Comparison of ENCODE assay signal across 23 mouse cellular contexts in the genomic region with DNA sequence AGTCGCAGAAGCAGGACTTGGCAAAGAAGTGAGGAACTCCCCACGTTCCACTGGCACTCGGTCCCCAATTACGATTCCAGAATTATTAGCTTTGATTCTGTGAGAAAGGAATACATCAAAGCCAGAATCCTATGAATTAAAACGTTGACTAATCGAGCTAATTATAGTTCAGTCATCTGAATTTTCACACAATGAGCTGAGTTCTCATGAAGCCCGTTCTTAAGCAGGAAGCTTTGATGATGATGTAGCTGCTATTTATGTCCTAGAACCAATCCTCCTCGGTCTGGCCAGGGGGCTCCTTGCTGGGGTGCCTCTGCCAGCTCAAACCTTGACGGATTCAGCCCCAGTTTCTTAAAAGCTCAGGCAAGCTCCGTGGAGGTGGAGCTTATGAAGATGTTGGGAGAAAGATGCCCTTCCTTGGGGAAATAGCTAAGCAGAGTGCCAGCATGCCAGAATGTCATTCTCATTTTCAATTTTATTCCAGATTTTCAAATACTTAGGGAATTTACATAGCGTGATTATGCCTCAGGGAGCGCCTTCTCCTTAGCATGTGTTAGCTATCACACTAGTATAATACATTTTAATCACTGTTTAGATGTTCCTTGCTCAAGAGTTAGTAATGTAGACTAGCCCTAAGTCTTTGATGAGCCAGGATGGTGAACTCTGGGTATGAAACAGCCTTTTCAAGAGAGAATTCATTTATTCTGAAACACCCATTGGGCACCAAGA.
DNase-seq lines count a peak whose midpoint lies in the region; ATAC-seq and TF ChIP-seq lines count a peak whose summit lies in the region.
"Had no signal": no experiment of that assay in that cellular context is flagged by ENCODE, and none has a peak within 500 bp of the region (broad histone marks: within the 10 kb centered on the region; RNA-seq: fewer than 3 reads in every experiment).

No protein-coding gene starts in this region.

- TF ChIP-seq CTCF in kidney, adult 2 months (conservative IDR thresholded peaks at IDR 0.05; ENCODE audit: insufficient read depth, insufficient read length, low read depth, low read length) = no peak

- H3K27ac ChIP-seq in forebrain, embryonic 16.5 days (ENCODE audit: low read length) = peak overlapping the region; percentile 81
- no peak overlapping the region for H3K27ac ChIP-seq in forebrain, embryonic 11.5 days (ENCODE audit: low read depth, low read length)
- H3K27ac ChIP-seq in heart, embryonic 15.5 days = no peak overlapping the region
- H3K27ac ChIP-seq in heart, embryonic 12.5 days (ENCODE audit: poor library complexity, severe bottlenecking) = no peak overlapping the region
- no peak overlapping the region for H3K27ac ChIP-seq in kidney, adult 2 months (ENCODE audit: insufficient read depth, low read depth, low read length)
- H3K27ac ChIP-seq: hindbrain, embryonic 14.5 days; liver, embryonic 13.5 days; midbrain, embryonic 12.5 days; neural tube, embryonic 12.5 days had no signal

- H3K4me3 ChIP-seq in forebrain, embryonic 16.5 days (replicated peaks; ENCODE audit: low read length) = 0 out of 2 replicates have a peak overlapping the region, but pooled peaks have one; percentile 3
- H3K4me3 ChIP-seq in forebrain, embryonic 11.5 days (ENCODE audit: low read depth, low read length) = no peak overlapping the region
- H3K4me3 ChIP-seq in heart, embryonic 15.5 days = no peak overlapping the region
- H3K4me3 ChIP-seq in heart, embryonic 12.5 days = no peak overlapping the region
- no peak overlapping the region for H3K4me3 ChIP-seq in kidney, adult 2 months (ENCODE audit: insufficient read depth, low read depth, low read length)
- H3K4me3 ChIP-seq: liver, embryonic 13.5 days; midbrain, embryonic 12.5 days; neural tube, embryonic 12.5 days had no signal

- WGBS in forebrain, embryonic 16.5 days = 23% methylated on average over 12 of the region's 12 CpGs
- 72% methylated on average over 12 of the region's 12 CpGs for WGBS in forebrain, embryonic 11.5 days
- 53% methylated on average over 12 of the region's 12 CpGs for WGBS in heart, embryonic 15.5 days
- 63% methylated on average over 12 of the region's 12 CpGs for WGBS in heart, embryonic 12.5 days
- 63% methylated on average over 12 of the region's 12 CpGs for WGBS in kidney, adult 2 months

- no peaks in the 10 kb centered on the region for H3K27me3 ChIP-seq in forebrain, embryonic 16.5 days (replicated peaks; ENCODE audit: control insufficient read depth, insufficient read depth, low read length)
- H3K27me3 ChIP-seq in forebrain, embryonic 11.5 days (ENCODE audit: control insufficient read depth, insufficient read depth, low read length) = no peaks in the 10 kb centered on the region
- no peaks in the 10 kb centered on the region for H3K27me3 ChIP-seq in heart, embryonic 15.5 days
- H3K27me3 ChIP-seq in heart, embryonic 12.5 days (replicated peaks) = no peaks in the 10 kb centered on the region
- H3K27me3 ChIP-seq in kidney, adult 2 months (replicated peaks; ENCODE audit: control insufficient read depth, insufficient read depth, low read length) = no peaks in the 10 kb centered on the region
- H3K27me3 ChIP-seq: CH12.LX; liver, embryonic 13.5 days; midbrain, embryonic 12.5 days; neural tube, embryonic 12.5 days had no signal

- no peaks in the 10 kb centered on the region for H3K36me3 ChIP-seq in forebrain, embryonic 16.5 days (ENCODE audit: control insufficient read depth, insufficient read depth)
- no peaks in the 10 kb centered on the region for H3K36me3 ChIP-seq in forebrain, embryonic 11.5 days (ENCODE audit: control insufficient read depth, insufficient read depth, low read length)
- H3K36me3 ChIP-seq in heart, embryonic 15.5 days = no peaks in the 10 kb centered on the region
- no peaks in the 10 kb centered on the region for H3K36me3 ChIP-seq in heart, embryonic 12.5 days
- H3K36me3 ChIP-seq in kidney, adult 2 months (ENCODE audit: control insufficient read depth, insufficient read depth, low read length) = no peaks in the 10 kb centered on the region
- H3K36me3 ChIP-seq: G1E; liver, embryonic 13.5 days; midbrain, embryonic 12.5 days; neural tube, embryonic 12.5 days had no signal

- no peaks in the 10 kb centered on the region for H3K9me3 ChIP-seq in forebrain, embryonic 16.5 days (ENCODE audit: control insufficient read depth, low read length)
- H3K9me3 ChIP-seq in forebrain, embryonic 11.5 days (ENCODE audit: control insufficient read depth, low read length) = no peaks in the 10 kb centered on the region
- H3K9me3 ChIP-seq in heart, embryonic 15.5 days (replicated peaks) = no peaks in the 10 kb centered on the region
- no peaks in the 10 kb centered on the region for H3K9me3 ChIP-seq in heart, embryonic 12.5 days (replicated peaks)
- H3K9me3 ChIP-seq: G1E; liver, embryonic 13.5 days; midbrain, embryonic 12.5 days; neural tube, embryonic 12.5 days had no signal

- DNase-seq in forebrain, embryonic 11.5 days (ENCODE audit: low spot score) = no peak
- DNase-seq in left cerebral cortex, postnatal 14 days (ENCODE audit: low spot score in 2 of 2) = peak; percentile 9 to 10
- DNase-seq in left cerebral cortex, adult 8-10 months (ENCODE audit: low spot score in 2 of 2) = no peak
- peak; percentile 26 for DNase-seq in brain, embryonic 18.5 days (ENCODE audit: low read depth, low spot score)
- no peak for DNase-seq in kidney, adult 2 months
- DNase-seq: adrenal gland, adult 8-10 months; B cell, adult 2 months; heart, postnatal 10 days; kidney, adult 8-10 months; kidney, postnatal 10 days; liver, embryonic 13.5 days; lung, adult 2 months; lung, postnatal 14 days; retina, postnatal 1 day; thymus, postnatal 14 days had no signal

- 0 out of 2 replicates have a peak overlapping the region, but pooled peaks have one; percentile 37 for H3K9ac ChIP-seq in forebrain, embryonic 16.5 days (replicated peaks; ENCODE audit: low read depth, low read length)
- no peak overlapping the region for H3K9ac ChIP-seq in forebrain, embryonic 11.5 days (ENCODE audit: low read length)
- no peak overlapping the region for H3K9ac ChIP-seq in heart, embryonic 15.5 days
- H3K9ac ChIP-seq in heart, embryonic 12.5 days = no peak overlapping the region
- H3K9ac ChIP-seq: hindbrain, embryonic 14.5 days; liver, embryonic 13.5 days; midbrain, embryonic 12.5 days; neural tube, embryonic 12.5 days had no signal

- peak overlapping the region; percentile 37 for H3K4me2 ChIP-seq in forebrain, embryonic 16.5 days (ENCODE audit: low read length)
- H3K4me2 ChIP-seq in forebrain, embryonic 11.5 days (ENCODE audit: low read depth, low read length, severe bottlenecking) = no peak overlapping the region
- H3K4me2 ChIP-seq in heart, embryonic 15.5 days = peak overlapping the region; percentile 8
- H3K4me2 ChIP-seq in heart, embryonic 12.5 days = no peak overlapping the region
- H3K4me2 ChIP-seq: hindbrain, embryonic 14.5 days; liver, embryonic 13.5 days; midbrain, embryonic 12.5 days; neural tube, embryonic 12.5 days had no signal

- peak; percentile 65 for ATAC-seq in forebrain, embryonic 16.5 days
- ATAC-seq in forebrain, embryonic 11.5 days (replicated peaks; ENCODE audit: low FRiP score) = no peak
- no peak for ATAC-seq in heart, embryonic 15.5 days (replicated peaks; ENCODE audit: insufficient number of reproducible peaks, insufficient read depth, low FRiP score, low read depth)
- no peak for ATAC-seq in heart, embryonic 12.5 days (ENCODE audit: insufficient number of reproducible peaks, low FRiP score)

- no peak for TF ChIP-seq POLR2A in kidney, adult 2 months (IDR thresholded peaks at IDR 0.05; ENCODE audit: low read depth, low read length)

- H3K4me1 ChIP-seq in forebrain, embryonic 16.5 days (replicated peaks; ENCODE audit: control insufficient read depth, insufficient read depth, low read length) = peaks cover 13% of the 10 kb centered on the region
- no peaks in the 10 kb centered on the region for H3K4me1 ChIP-seq in forebrain, embryonic 11.5 days (replicated peaks; ENCODE audit: control insufficient read depth, insufficient read depth, low read length)
- H3K4me1 ChIP-seq in heart, embryonic 15.5 days (replicated peaks) = peaks cover 8% of the 10 kb centered on the region
- no peaks in the 10 kb centered on the region for H3K4me1 ChIP-seq in heart, embryonic 12.5 days (replicated peaks)
- H3K4me1 ChIP-seq in kidney, adult 2 months (ENCODE audit: control insufficient read depth, insufficient read depth, low read length) = peaks cover 2% of the 10 kb centered on the region; the same call in 1 of the 2 replicates
- H3K4me1 ChIP-seq: midbrain, embryonic 12.5 days; neural tube, embryonic 12.5 days had no signal

- intact Hi-C loops in left cerebral cortex, postnatal 14 days (cut with DNase I) = no loop called here

Comparison
In these comparisons a context has a peak if more than half of its experiments do, and no peak if none do; other contexts are left out.
1. H3K4me2 ChIP-seq: peak in forebrain, embryonic 16.5 days (single experiment) and heart, embryonic 15.5 days (single experiment); none in forebrain, embryonic 11.5 days (single experiment) and heart, embryonic 12.5 days (single experiment).
2. DNase-seq: peak in left cerebral cortex, postnatal 14 days (2 of 2) and brain, embryonic 18.5 days (single experiment); none in forebrain, embryonic 11.5 days (single experiment), left cerebral cortex, adult 8-10 months (0 of 2) and kidney, adult 2 months (single experiment).